In genomic region chr14:32530896-32531295, GRCm38 (mm10) we compare ENCODE assay signal across 9 mouse cellular contexts. TPM values are rescaled to one million over a fixed set of nuclear protein-coding genes. Genes with fewer than 3 reads are reported as not detected.
DNase-seq lines count a peak whose midpoint lies in the region; ATAC-seq and TF ChIP-seq lines count a peak whose summit lies in the region.
"Had no signal": no experiment of that assay in that cellular context is flagged by ENCODE, and none has a peak within 500 bp of the region (broad histone marks: within the 10 kb centered on the region; RNA-seq: fewer than 3 reads in every experiment).

No protein-coding gene starts in this region.

- peak; percentile 17 for DNase-seq in heart, adult 8-10 months (ENCODE audit: low spot score)
- DNase-seq in testis, postnatal 14 days (ENCODE audit: low spot score), result no peak
- peak; percentile 56 for DNase-seq in cerebellum, adult 9-10 months
- peak; percentile 76 for DNase-seq in hindbrain, embryonic 14.5 days (ENCODE audit: low spot score)
- DNase-seq in retina, embryonic 14.5 days (ENCODE audit: low spot score), result peak; percentile 81
- DNase-seq in spleen, postnatal 36 days (ENCODE audit: low spot score in 2 of 2), result no peak

- TF ChIP-seq POLR2A in testis, adult 2 months (IDR thresholded peaks at IDR 0.05; ENCODE audit: control insufficient read depth, low read depth, low read length), result no peak

- no peak overlapping the region for H3K9ac ChIP-seq in heart, embryonic 12.5 days
- H3K9ac ChIP-seq in hindbrain, embryonic 14.5 days, result no peak overlapping the region

- peak; percentile 28; the same call in 1 of the 2 replicates for TF ChIP-seq CTCF in testis, adult 2 months (IDR thresholded peaks at IDR 0.05; ENCODE audit: control insufficient read depth, insufficient read depth, insufficient replicate concordance, low read depth, low read length)

- no peak overlapping the region for H3K4me3 ChIP-seq in heart, embryonic 12.5 days
- no peak overlapping the region for H3K4me3 ChIP-seq in testis, adult 2 months (ENCODE audit: control insufficient read depth, low read depth, low read length)
- no peak overlapping the region for H3K4me3 ChIP-seq in hindbrain, embryonic 14.5 days (replicated peaks; ENCODE audit: low read length)
- H3K4me3 ChIP-seq: myocyte had no signal

- no peak overlapping the region for H3K4me2 ChIP-seq in heart, embryonic 12.5 days
- H3K4me2 ChIP-seq in hindbrain, embryonic 14.5 days (replicated peaks), result no peak overlapping the region

- H3K27ac ChIP-seq in heart, embryonic 12.5 days (ENCODE audit: poor library complexity, severe bottlenecking), result no peak overlapping the region
- H3K27ac ChIP-seq in testis, adult 2 months (ENCODE audit: control insufficient read depth, insufficient read depth, low read depth, low read length), result no peak overlapping the region
- H3K27ac ChIP-seq in hindbrain, embryonic 14.5 days, result no peak overlapping the region

- H3K27me3 ChIP-seq in heart, embryonic 12.5 days (replicated peaks), result no peaks in the 10 kb centered on the region
- no peaks in the 10 kb centered on the region for H3K27me3 ChIP-seq in testis, adult 2 months (ENCODE audit: control insufficient read depth, insufficient read depth, low read length)
- no peaks in the 10 kb centered on the region for H3K27me3 ChIP-seq in hindbrain, embryonic 14.5 days (ENCODE audit: control insufficient read depth, insufficient read depth, low read length)

- ATAC-seq in heart, embryonic 12.5 days (ENCODE audit: insufficient number of reproducible peaks, low FRiP score), result no peak
- ATAC-seq in hindbrain, embryonic 14.5 days (ENCODE audit: low FRiP score), result no peak

- WGBS in heart, embryonic 12.5 days, result 9% methylated on average over 2 of the region's 2 CpGs
- 5% methylated on average over 2 of the region's 2 CpGs for WGBS in hindbrain, embryonic 14.5 days

- H3K9me3 ChIP-seq in heart, embryonic 12.5 days (replicated peaks), result no peaks in the 10 kb centered on the region
- H3K9me3 ChIP-seq in hindbrain, embryonic 14.5 days (ENCODE audit: control insufficient read depth, low read length), result no peaks in the 10 kb centered on the region

- peaks cover 25% of the 10 kb centered on the region for H3K36me3 ChIP-seq in heart, embryonic 12.5 days
- H3K36me3 ChIP-seq in testis, adult 2 months (ENCODE audit: control insufficient read depth, insufficient read depth, low read length), result peaks cover 6% of the 10 kb centered on the region
- H3K36me3 ChIP-seq in hindbrain, embryonic 14.5 days (replicated peaks; ENCODE audit: control insufficient read depth, insufficient read depth), result peaks cover 23% of the 10 kb centered on the region

- H3K4me1 ChIP-seq in heart, embryonic 12.5 days (replicated peaks), result no peaks in the 10 kb centered on the region; the same call in 1 of the 2 replicates
- H3K4me1 ChIP-seq in testis, adult 2 months (ENCODE audit: control insufficient read depth, insufficient read depth, low read length), result no peaks in the 10 kb centered on the region
- H3K4me1 ChIP-seq in hindbrain, embryonic 14.5 days (replicated peaks; ENCODE audit: control insufficient read depth, insufficient read depth, low read length), result no peaks in the 10 kb centered on the region; the same call in 1 of the 2 replicates

RNA-seq across cellular contexts. Expression of gene Ercc6, which starts 17.6 kb away (rescaled TPM):
- total RNA-seq in heart, adult 8-10 months (2022), result 1 to 10 TPM; 3.5 to 6.1 (median 3.8) TPM
- polyA plus RNA-seq in heart, embryonic 12.5 days (2016; fragmentation: Nextera tagmentation; extraction: Ambion mirVana), result 15.1 and 19.6 TPM in 2 replicates
- polyA plus RNA-seq in testis, adult 2 months (2012; rRNA removed), result 5.5 and 8.0 TPM in 2 replicates
- 22.1 and 24.4 TPM in 2 replicates for polyA plus RNA-seq in hindbrain, embryonic 14.5 days (2014; fragmentation: Nextera tagmentation; extraction: Ambion mirVana)

Comparison
In these comparisons a context has a peak if more than half of its experiments do, and no peak if none do; other contexts are left out.
1. DNase-seq: peak in heart, adult 8-10 months (single experiment), cerebellum, adult 9-10 months (single experiment), hindbrain, embryonic 14.5 days (single experiment) and retina, embryonic 14.5 days (single experiment); none in testis, postnatal 14 days (single experiment) and spleen, postnatal 36 days (0 of 2).